Mouse (Mus musculus): Measurements from ENCODE around the gene Igf2bp2. TPM values are rescaled to one million over a fixed set of nuclear protein-coding genes. Genes with fewer than 3 reads are reported as not detected.

The Igf2bp2 gene
- polyA plus RNA-seq, 1 experiment from 2014 or later = 8.3 TPM

DNA sequence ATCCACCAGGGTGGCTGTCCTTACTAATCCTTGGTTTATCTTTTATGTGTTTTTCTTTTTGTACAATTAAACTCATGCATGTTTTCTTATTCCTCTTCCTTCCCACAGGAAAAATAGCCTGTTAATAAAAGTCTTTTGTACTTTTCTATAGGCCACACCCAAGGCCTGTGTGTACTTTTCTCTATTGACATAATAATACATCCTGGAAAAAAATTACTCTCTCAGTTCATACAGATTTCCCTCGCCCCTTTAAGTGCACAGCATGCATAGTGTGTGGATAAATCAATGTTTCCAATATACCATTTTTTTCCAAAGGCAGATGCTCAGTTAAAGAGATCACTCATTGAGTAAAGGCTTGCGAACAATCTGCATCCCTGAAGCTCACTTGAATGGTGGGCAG lies 14.9 kb upstream of the Igf2bp2 start:
- WGBS (ENCODE audit: insufficient replicate concordance) = 54% methylated on average over 2 of the region's 2 CpGs
- Histone ChIP-seq H3K4me1 (ENCODE audit: control insufficient read depth, low read depth, low read length) (no peaks in the 10 kb centered on the region), H3K9ac (ENCODE audit: low read depth, low read length) (no peak overlapping the region), H3K9me3 (replicated peaks; ENCODE audit: control insufficient read depth, low read length) (no peaks in the 10 kb centered on the region), H3K4me3 (ENCODE audit: low read depth, low read length) (no peak overlapping the region), H3K36me3 (ENCODE audit: control insufficient read depth, insufficient read depth) (no peaks in the 10 kb centered on the region), H3K4me2 (ENCODE audit: low read depth, low read length) (no peak overlapping the region), H3K27me3 (ENCODE audit: control insufficient read depth, insufficient read depth, low read depth, low read length) (no peaks in the 10 kb centered on the region), H3K27ac (ENCODE audit: low read length) (no peak overlapping the region)
- no peak for ATAC-seq (ENCODE audit: low read depth)

DNA sequence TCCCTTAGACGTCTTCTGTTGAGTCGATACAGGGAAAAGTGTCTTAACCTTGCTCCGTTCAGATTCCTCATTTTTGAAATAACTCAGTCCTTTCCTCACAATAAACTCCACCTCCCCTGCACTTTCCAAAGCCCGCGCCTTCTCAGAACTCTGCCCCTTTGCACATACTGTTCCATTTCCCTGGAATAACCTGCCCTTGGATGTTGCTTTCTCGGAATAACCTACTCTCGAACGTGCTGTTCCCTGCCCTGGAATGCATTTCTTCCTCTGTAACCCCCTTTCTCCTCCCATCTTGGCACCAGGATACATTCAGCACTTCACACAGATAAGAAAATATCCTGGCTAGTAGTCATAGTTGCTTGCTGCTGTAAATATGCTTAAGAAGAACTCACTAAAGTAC lies 5.6 kb upstream of the Igf2bp2 start:
- Histone ChIP-seq H3K9me3 (replicated peaks; ENCODE audit: control insufficient read depth, low read length) (no peaks in the 10 kb centered on the region), H3K4me2 (ENCODE audit: low read depth, low read length) (no peak overlapping the region), H3K36me3 (ENCODE audit: control insufficient read depth, insufficient read depth) (no peaks in the 10 kb centered on the region), H3K27ac (ENCODE audit: low read length) (no peak overlapping the region), H3K27me3 (ENCODE audit: control insufficient read depth, insufficient read depth, low read depth, low read length) (peaks cover 17% of the 10 kb centered on the region), H3K4me1 (ENCODE audit: control insufficient read depth, low read depth, low read length) (no peaks in the 10 kb centered on the region), H3K9ac (ENCODE audit: low read depth, low read length) (no peak overlapping the region), H3K4me3 (ENCODE audit: low read depth, low read length) (no peak overlapping the region)
- ATAC-seq (ENCODE audit: low read depth) = no peak
- 66% methylated on average over 8 of the region's 8 CpGs for WGBS (ENCODE audit: insufficient replicate concordance)

- Histone ChIP-seq H3K27me3 (ENCODE audit: control insufficient read depth, insufficient read depth, low read depth, low read length) (peaks cover 48% of the 10 kb centered on the region), H3K4me3 (ENCODE audit: low read depth, low read length) (no peak overlapping the region), H3K36me3 (ENCODE audit: control insufficient read depth, insufficient read depth) (no peaks in the 10 kb centered on the region), H3K4me1 (ENCODE audit: control insufficient read depth, low read depth, low read length) (no peaks in the 10 kb centered on the region), H3K27ac (ENCODE audit: low read length) (no peak overlapping the region), H3K9me3 (replicated peaks; ENCODE audit: control insufficient read depth, low read length) (no peaks in the 10 kb centered on the region), H3K4me2 (ENCODE audit: low read depth, low read length) (no peak overlapping the region), H3K9ac (ENCODE audit: low read depth, low read length) (no peak overlapping the region)
- WGBS (ENCODE audit: insufficient replicate concordance) = 74% methylated on average over 5 of the region's 5 CpGs
- no peak for ATAC-seq (ENCODE audit: low read depth)
Observed at GRCm38 (mm10) chr16:22165556-22165955, 2.5 kb upstream of the Igf2bp2 start.

DNA sequence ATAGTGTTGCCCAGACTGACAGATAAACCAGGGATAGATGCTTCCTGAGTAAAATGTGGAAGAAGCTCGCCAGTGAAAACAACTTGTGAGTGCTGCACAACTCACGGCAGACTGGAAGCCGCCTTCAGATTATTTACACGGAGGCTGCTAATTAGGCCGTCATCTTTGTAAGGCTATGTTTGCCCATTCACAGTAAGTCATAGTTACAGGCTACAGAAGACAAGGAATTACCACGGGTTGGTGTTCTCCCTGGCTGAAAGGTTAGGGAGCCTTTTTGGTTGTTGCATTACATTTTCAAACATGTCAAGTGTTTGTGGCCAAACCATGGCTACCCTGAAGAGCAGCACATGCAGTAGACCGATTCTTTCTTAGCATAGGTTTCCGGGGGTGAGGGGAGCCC lies 1.3 kb upstream of the Igf2bp2 start:
- Histone ChIP-seq H3K27me3 (ENCODE audit: control insufficient read depth, insufficient read depth, low read depth, low read length) (peaks cover 52% of the 10 kb centered on the region), H3K9ac (ENCODE audit: low read depth, low read length) (no peak overlapping the region), H3K27ac (ENCODE audit: low read length) (no peak overlapping the region), H3K4me1 (ENCODE audit: control insufficient read depth, low read depth, low read length) (no peaks in the 10 kb centered on the region), H3K36me3 (ENCODE audit: control insufficient read depth, insufficient read depth) (no peaks in the 10 kb centered on the region), H3K4me3 (ENCODE audit: low read depth, low read length) (no peak overlapping the region), H3K9me3 (replicated peaks; ENCODE audit: control insufficient read depth, low read length) (no peaks in the 10 kb centered on the region), H3K4me2 (ENCODE audit: low read depth, low read length) (no peak overlapping the region)
- 45% methylated on average over 8 of the region's 8 CpGs for WGBS (ENCODE audit: insufficient replicate concordance)
- no peak for ATAC-seq (ENCODE audit: low read depth)

DNA sequence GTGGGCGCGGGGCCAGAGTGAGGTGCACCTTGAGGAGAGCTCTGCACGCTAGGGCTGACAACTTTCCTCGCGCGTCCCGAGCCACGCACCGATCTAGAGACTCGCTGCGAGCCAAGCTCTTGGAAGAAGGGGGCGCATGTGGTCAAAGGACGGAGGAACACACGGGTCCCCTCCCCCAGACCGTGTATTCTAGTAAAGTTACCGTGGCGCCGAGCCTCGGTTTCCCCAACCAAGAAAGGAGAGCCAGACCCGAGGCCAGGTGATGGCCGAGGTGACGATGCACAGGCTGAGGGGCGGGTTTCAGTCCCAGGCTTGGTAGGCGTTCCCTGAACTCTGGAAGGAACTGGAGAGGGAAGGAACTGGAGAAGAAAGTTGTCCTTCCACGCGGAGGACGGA lies 355 bp upstream of the Igf2bp2 start:
- no peak for ATAC-seq (ENCODE audit: low read depth)
- no peaks in the 10 kb centered on the region for H3K4me1 ChIP-seq (ENCODE audit: control insufficient read depth, low read depth, low read length)
- H3K4me3 ChIP-seq (ENCODE audit: low read depth, low read length) = peak overlapping the region; percentile 66
- no peak overlapping the region for H3K27ac ChIP-seq (ENCODE audit: low read length)
- peak overlapping the region; percentile 28; the same call in 1 of the 2 replicates for H3K9ac ChIP-seq (ENCODE audit: low read depth, low read length)
- H3K27me3 ChIP-seq (ENCODE audit: control insufficient read depth, insufficient read depth, low read depth, low read length) = peaks cover 52% of the 10 kb centered on the region
- H3K9me3 ChIP-seq (replicated peaks; ENCODE audit: control insufficient read depth, low read length) = no peaks in the 10 kb centered on the region
- no peaks in the 10 kb centered on the region for H3K36me3 ChIP-seq (ENCODE audit: control insufficient read depth, insufficient read depth)
- under 1% methylated on average over 27 of the region's 27 CpGs for WGBS (ENCODE audit: insufficient replicate concordance)
- H3K4me2 ChIP-seq (ENCODE audit: low read depth, low read length) = peak overlapping the region; percentile 59

DNA sequence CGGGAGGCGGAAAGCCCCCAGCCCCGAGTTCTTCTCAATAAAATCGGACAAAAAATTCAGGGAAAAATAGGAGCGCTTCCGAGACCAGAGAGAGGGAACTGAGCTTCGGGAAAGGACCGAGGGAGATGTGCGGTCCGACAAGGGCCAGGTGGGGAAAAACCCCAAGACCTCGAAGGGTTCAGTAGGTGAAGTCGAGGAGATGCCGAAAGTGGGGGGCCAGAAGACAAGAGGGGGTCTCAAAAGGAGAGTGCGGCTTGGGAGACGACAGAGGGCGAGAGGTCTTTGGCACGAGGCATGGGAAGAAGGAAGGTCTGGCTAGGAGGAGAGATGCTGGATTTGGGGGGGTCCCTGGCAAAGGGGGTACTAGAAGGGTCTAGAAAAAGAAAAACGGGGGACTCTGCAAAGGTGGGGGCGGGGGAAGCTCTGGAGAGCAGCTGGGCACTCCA lies 1.0 kb downstream of the Igf2bp2 start:
- H3K27ac ChIP-seq (ENCODE audit: low read length) = no peak overlapping the region
- no peaks in the 10 kb centered on the region for H3K36me3 ChIP-seq (ENCODE audit: control insufficient read depth, insufficient read depth)
- ATAC-seq (ENCODE audit: low read depth) = no peak
- H3K9me3 ChIP-seq (replicated peaks; ENCODE audit: control insufficient read depth, low read length) = no peaks in the 10 kb centered on the region
- peak overlapping the region; percentile 59 for H3K4me2 ChIP-seq (ENCODE audit: low read depth, low read length)
- H3K27me3 ChIP-seq (ENCODE audit: control insufficient read depth, insufficient read depth, low read depth, low read length) = peaks cover 52% of the 10 kb centered on the region
- no peaks in the 10 kb centered on the region for H3K4me1 ChIP-seq (ENCODE audit: control insufficient read depth, low read depth, low read length)
- H3K4me3 ChIP-seq (ENCODE audit: low read depth, low read length) = peak overlapping the region; percentile 66
- H3K9ac ChIP-seq (ENCODE audit: low read depth, low read length) = peak overlapping the region; percentile 58
- under 1% methylated on average over 19 of the region's 19 CpGs for WGBS (ENCODE audit: insufficient replicate concordance)

- peak overlapping the region; percentile 58 for H3K9ac ChIP-seq (ENCODE audit: low read depth, low read length)
- peaks cover 52% of the 10 kb centered on the region for H3K27me3 ChIP-seq (ENCODE audit: control insufficient read depth, insufficient read depth, low read depth, low read length)
- H3K27ac ChIP-seq (ENCODE audit: low read length) = no peak overlapping the region
- no peaks in the 10 kb centered on the region for H3K9me3 ChIP-seq (replicated peaks; ENCODE audit: control insufficient read depth, low read length)
- H3K4me1 ChIP-seq (ENCODE audit: control insufficient read depth, low read depth, low read length) = no peaks in the 10 kb centered on the region
- ATAC-seq (ENCODE audit: low read depth) = no peak
- peak overlapping the region; percentile 59 for H3K4me2 ChIP-seq (ENCODE audit: low read depth, low read length)
- WGBS (ENCODE audit: insufficient replicate concordance) = under 1% methylated on average over 71 of the region's 71 CpGs
- peak overlapping the region; percentile 66 for H3K4me3 ChIP-seq (ENCODE audit: low read depth, low read length)
- H3K36me3 ChIP-seq (ENCODE audit: control insufficient read depth, insufficient read depth) = no peaks in the 10 kb centered on the region
Observed at GRCm38 (mm10) chr16:22161351-22162065, 1.6 kb downstream of the Igf2bp2 start.

- H3K4me3 ChIP-seq (ENCODE audit: low read depth, low read length) = no peak overlapping the region
- peaks cover 50% of the 10 kb centered on the region for H3K27me3 ChIP-seq (ENCODE audit: control insufficient read depth, insufficient read depth, low read depth, low read length)
- 6% methylated on average over 16 of the region's 16 CpGs for WGBS (ENCODE audit: insufficient replicate concordance)
- H3K4me1 ChIP-seq (ENCODE audit: control insufficient read depth, low read depth, low read length) = no peaks in the 10 kb centered on the region
- H3K36me3 ChIP-seq (ENCODE audit: control insufficient read depth, insufficient read depth) = no peaks in the 10 kb centered on the region
- no peak overlapping the region for H3K27ac ChIP-seq (ENCODE audit: low read length)
- H3K9me3 ChIP-seq (replicated peaks; ENCODE audit: control insufficient read depth, low read length) = no peaks in the 10 kb centered on the region
- no peak overlapping the region for H3K9ac ChIP-seq (ENCODE audit: low read depth, low read length)
- ATAC-seq (ENCODE audit: low read depth) = no peak
- peak overlapping the region; percentile 59 for H3K4me2 ChIP-seq (ENCODE audit: low read depth, low read length)
Observed at GRCm38 (mm10) chr16:22160386-22161145, 2.5 kb downstream of the Igf2bp2 start.

DNA sequence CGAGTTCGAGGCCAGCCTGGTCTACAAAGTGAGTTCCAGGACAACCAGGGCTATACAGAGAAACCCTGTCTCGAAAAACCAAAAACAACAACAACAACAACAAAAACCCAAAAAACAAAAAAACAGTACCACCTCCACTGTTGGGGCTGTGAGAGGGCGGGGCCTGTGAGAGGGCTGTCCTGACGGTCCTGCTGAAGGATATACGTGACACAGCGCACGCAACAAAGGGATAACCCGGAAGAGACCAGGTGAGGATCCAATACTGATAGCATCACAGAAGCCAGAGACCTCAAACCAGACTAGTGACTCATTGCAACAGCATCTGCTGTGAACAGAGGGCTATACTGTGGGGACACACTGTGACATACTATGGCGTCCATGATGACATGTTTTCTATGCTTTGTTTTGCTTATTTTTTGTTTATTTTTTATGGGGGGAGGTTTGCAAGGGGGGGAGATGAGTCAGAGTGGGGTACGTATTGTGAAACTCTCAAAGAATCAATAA lies 10.1 kb downstream of the Igf2bp2 start:
- no peak overlapping the region for H3K4me2 ChIP-seq (ENCODE audit: low read depth, low read length)
- H3K9me3 ChIP-seq (replicated peaks; ENCODE audit: control insufficient read depth, low read length) = no peaks in the 10 kb centered on the region
- no peak overlapping the region for H3K4me3 ChIP-seq (ENCODE audit: low read depth, low read length)
- 67% methylated on average over 11 of the region's 11 CpGs for WGBS (ENCODE audit: insufficient replicate concordance)
- no peak for ATAC-seq (ENCODE audit: low read depth)
- no peaks in the 10 kb centered on the region for H3K36me3 ChIP-seq (ENCODE audit: control insufficient read depth, insufficient read depth)
- H3K27ac ChIP-seq (ENCODE audit: low read length) = no peak overlapping the region
- H3K27me3 ChIP-seq (ENCODE audit: control insufficient read depth, insufficient read depth, low read depth, low read length) = no peaks in the 10 kb centered on the region
- H3K9ac ChIP-seq (ENCODE audit: low read depth, low read length) = no peak overlapping the region
- peaks cover 5% of the 10 kb centered on the region; the same call in 1 of the 2 replicates for H3K4me1 ChIP-seq (ENCODE audit: control insufficient read depth, low read depth, low read length)

Data from liver, embryonic 16.5 days (tissue).